9 mouse cellular contexts compared by ENCODE assay signal in the genomic region with DNA sequence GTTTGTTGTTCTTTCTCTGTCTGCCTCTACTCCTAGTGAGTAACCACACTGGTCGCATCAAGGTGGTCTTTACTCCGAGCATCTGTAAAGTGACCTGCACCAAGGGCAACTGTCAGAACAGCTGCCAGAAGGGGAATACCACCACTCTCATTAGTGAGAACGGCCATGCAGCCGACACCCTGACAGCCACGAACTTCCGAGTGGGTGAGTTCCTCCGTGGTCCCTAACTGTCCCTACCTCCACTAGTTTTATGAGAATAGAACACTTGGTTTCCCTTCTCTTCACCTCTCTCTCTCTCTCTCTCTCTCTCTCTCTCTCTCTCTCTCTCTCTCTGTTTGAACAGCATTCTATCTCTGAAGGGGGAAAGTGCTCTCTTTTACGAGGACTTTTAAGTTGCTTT.
DNase-seq lines count a peak whose midpoint lies in the region; ATAC-seq lines count a peak whose summit lies in the region.
"Had no signal": no experiment of that assay in that cellular context is flagged by ENCODE, and none has a peak within 500 bp of the region (broad histone marks: within the 10 kb centered on the region; RNA-seq: fewer than 3 reads in every experiment).

No protein-coding gene starts in this region.

- peak overlapping the region; percentile 65 for H3K9ac ChIP-seq in heart, embryonic 13.5 days
- H3K9ac ChIP-seq in lung, embryonic 16.5 days (ENCODE audit: low read length), result 0 out of 2 replicates have a peak overlapping the region, but pooled peaks have one; percentile 6
- H3K9ac ChIP-seq in intestine, embryonic 15.5 days, result no peak overlapping the region
- no peak overlapping the region for H3K9ac ChIP-seq in stomach, embryonic 15.5 days
- H3K9ac ChIP-seq: liver, embryonic 13.5 days had no signal

- no peaks in the 10 kb centered on the region for H3K27me3 ChIP-seq in heart, embryonic 13.5 days (replicated peaks)
- no peaks in the 10 kb centered on the region for H3K27me3 ChIP-seq in lung, embryonic 16.5 days (ENCODE audit: control insufficient read depth, insufficient read depth, low read depth, low read length)
- no peaks in the 10 kb centered on the region for H3K27me3 ChIP-seq in intestine, embryonic 15.5 days (replicated peaks)
- H3K27me3 ChIP-seq in stomach, embryonic 15.5 days (replicated peaks), result no peaks in the 10 kb centered on the region
- H3K27me3 ChIP-seq: liver, embryonic 13.5 days had no signal

- H3K36me3 ChIP-seq in heart, embryonic 13.5 days, result peaks cover 5% of the 10 kb centered on the region; the same call in 1 of the 2 replicates
- no peaks in the 10 kb centered on the region for H3K36me3 ChIP-seq in lung, embryonic 16.5 days (ENCODE audit: control insufficient read depth, insufficient read depth, low read length)
- H3K36me3 ChIP-seq in intestine, embryonic 15.5 days, result no peaks in the 10 kb centered on the region
- H3K36me3 ChIP-seq in stomach, embryonic 15.5 days, result no peaks in the 10 kb centered on the region
- H3K36me3 ChIP-seq: liver, embryonic 13.5 days had no signal

- WGBS in heart, embryonic 13.5 days, result 58% methylated on average over 8 of the region's 8 CpGs
- WGBS in lung, embryonic 16.5 days, result 20% methylated on average over 8 of the region's 8 CpGs
- WGBS in intestine, embryonic 15.5 days, result 52% methylated on average over 8 of the region's 8 CpGs
- 56% methylated on average over 8 of the region's 8 CpGs for WGBS in stomach, embryonic 15.5 days

- H3K27ac ChIP-seq in heart, embryonic 13.5 days (replicated peaks), result peak overlapping the region; percentile 80
- H3K27ac ChIP-seq in lung, embryonic 16.5 days (ENCODE audit: low read length), result peak overlapping the region; percentile 76
- no peak overlapping the region for H3K27ac ChIP-seq in intestine, embryonic 15.5 days
- H3K27ac ChIP-seq in stomach, embryonic 15.5 days, result 0 out of 2 replicates have a peak overlapping the region, but pooled peaks have one; percentile 49
- H3K27ac ChIP-seq: liver, embryonic 13.5 days had no signal

- no peak for ATAC-seq in heart, embryonic 13.5 days (ENCODE audit: extremely low read depth, insufficient number of reproducible peaks, low FRiP score, low TSS enrichment)
- ATAC-seq in lung, embryonic 16.5 days (ENCODE audit: low read depth), result no peak
- ATAC-seq in intestine, embryonic 15.5 days, result no peak; the same call in 1 of the 2 replicates
- ATAC-seq in stomach, embryonic 15.5 days (ENCODE audit: insufficient read depth, low FRiP score, low read depth), result no peak
- ATAC-seq in megakaryocyte-erythroid progenitor cell, adult 5-6 weeks (replicated peaks; ENCODE audit: low FRiP score, low TSS enrichment, poor library complexity, severe bottlenecking), result no peak

- H3K4me2 ChIP-seq in heart, embryonic 13.5 days, result peak overlapping the region; percentile 66
- peak overlapping the region; percentile 58 for H3K4me2 ChIP-seq in lung, embryonic 16.5 days (ENCODE audit: low read depth, low read length)
- peak overlapping the region; percentile 39 for H3K4me2 ChIP-seq in intestine, embryonic 15.5 days (replicated peaks)
- H3K4me2 ChIP-seq in stomach, embryonic 15.5 days, result peak overlapping the region; percentile 45
- H3K4me2 ChIP-seq: liver, embryonic 13.5 days had no signal

- no peak for DNase-seq in heart, adult 9 months (ENCODE audit: low spot score in 2 of 2)
- DNase-seq in lung, postnatal 25 days (ENCODE audit: low spot score), result no peak
- no peak for DNase-seq in urinary bladder, postnatal 4 days (ENCODE audit: low spot score in 2 of 2)
- DNase-seq: liver, embryonic 13.5 days had no signal

- H3K4me3 ChIP-seq in heart, embryonic 13.5 days, result peak overlapping the region; percentile 34; the same call in 1 of the 2 replicates
- H3K4me3 ChIP-seq in lung, embryonic 16.5 days (ENCODE audit: low read length), result peak overlapping the region; percentile 37
- no peak overlapping the region for H3K4me3 ChIP-seq in intestine, embryonic 15.5 days (replicated peaks)
- no peak overlapping the region for H3K4me3 ChIP-seq in stomach, embryonic 15.5 days (replicated peaks)
- H3K4me3 ChIP-seq: liver, embryonic 13.5 days had no signal

- no peaks in the 10 kb centered on the region for H3K9me3 ChIP-seq in heart, embryonic 13.5 days
- no peaks in the 10 kb centered on the region for H3K9me3 ChIP-seq in lung, embryonic 16.5 days (ENCODE audit: control insufficient read depth, low read length)
- no peaks in the 10 kb centered on the region for H3K9me3 ChIP-seq in intestine, embryonic 15.5 days
- no peaks in the 10 kb centered on the region for H3K9me3 ChIP-seq in stomach, embryonic 15.5 days
- H3K9me3 ChIP-seq: liver, embryonic 13.5 days had no signal

- H3K4me1 ChIP-seq in heart, embryonic 13.5 days, result peaks cover 53% of the 10 kb centered on the region
- H3K4me1 ChIP-seq in lung, embryonic 16.5 days (replicated peaks; ENCODE audit: control insufficient read depth, insufficient read depth, low read length), result peaks cover 27% of the 10 kb centered on the region
- H3K4me1 ChIP-seq in intestine, embryonic 15.5 days (replicated peaks), result 0 out of 2 replicates have a peak, but pooled peaks cover 12% of the 10 kb centered on the region
- peaks cover 8% of the 10 kb centered on the region; the same call in 1 of the 2 replicates for H3K4me1 ChIP-seq in stomach, embryonic 15.5 days
- H3K4me1 ChIP-seq: liver, embryonic 13.5 days had no signal

Comparison
In these comparisons a context has a peak if more than half of its experiments do, and no peak if none do; other contexts are left out.
1. H3K4me3 ChIP-seq: peak in heart, embryonic 13.5 days (single experiment) and lung, embryonic 16.5 days (single experiment); none in intestine, embryonic 15.5 days (single experiment) and stomach, embryonic 15.5 days (single experiment).
2. H3K9ac ChIP-seq: peak in heart, embryonic 13.5 days (single experiment) and lung, embryonic 16.5 days (single experiment); none in intestine, embryonic 15.5 days (single experiment) and stomach, embryonic 15.5 days (single experiment).
3. Peak in every context shown above with its lines, with median percentiles within 50 percentile points of each other: H3K4me2 ChIP-seq.